Mouse (Mus musculus) spleen, adult 2 months (tissue): ENCODE measurements around the gene Snx22. TPM values are rescaled to one million over a fixed set of nuclear protein-coding genes. Genes with fewer than 3 reads are reported as not detected.

Experiments
- DNase-seq, 2 experiments: peaks; one replicate each; pipeline versions ENCODE4 v3.0.0 to v3.0.0-alpha.2; 2012 to 2021; ENCODE audit warnings: low spot score in 2 of 2, low read depth in 1 of 2
- H3K27ac ChIP-seq: fragments of 200-500 bp; 2 replicates; pipeline ENCODE4 v1.5.1; 2012; ENCODE audit warnings: low read length, inconsistent platforms; ENCODE audit not compliant: insufficient read depth
- H3K27me3 ChIP-seq: fragments of 200-500 bp; 2 replicates; pipeline ENCODE4 v1.6.1; 2012; ENCODE audit warnings: mild to moderate bottlenecking, moderate library complexity, low read length, inconsistent platforms; ENCODE audit not compliant: control insufficient read depth, insufficient read depth
- H3K36me3 ChIP-seq: fragments of 200-500 bp; 2 replicates; pipeline ENCODE4 v1.6.1; 2012; ENCODE audit warnings: mild to moderate bottlenecking, low read length, inconsistent platforms; ENCODE audit not compliant: control insufficient read depth, insufficient read depth
- H3K4me1 ChIP-seq: fragments of 200-500 bp; 2 replicates; pipeline ENCODE4 v1.6.1; 2011; ENCODE audit warnings: inconsistent platforms; ENCODE audit not compliant: control insufficient read depth, insufficient read depth, insufficient read length
- H3K4me3 ChIP-seq: fragments of 200-500 bp; 2 replicates; pipeline ENCODE4 v1.5.1; 2011; ENCODE audit warnings: mild to moderate bottlenecking, inconsistent platforms; ENCODE audit not compliant: insufficient read depth, insufficient read length; ENCODE audit errors: extremely low read depth
- CTCF ChIP-seq: fragments of 200-500 bp; IDR thresholded peaks from 2 replicates; pipeline ENCODE4 v1.5.1; 2011; ENCODE audit warnings: mild to moderate bottlenecking, inconsistent platforms; ENCODE audit not compliant: insufficient read depth, insufficient read length, insufficient replicate concordance; ENCODE audit errors: extremely low read depth
- POLR2A ChIP-seq: fragments of 200-500 bp; IDR thresholded peaks from 2 replicates; pipeline ENCODE4 v1.6.1; 2011; ENCODE audit warnings: low read depth, low read length, inconsistent platforms
- polyA plus RNA-seq: library from polyadenylated mRNA; depleted of rRNA; stranded (reverse); fragments of >200 nt; gene quantifications from 2 replicates; pipeline ENCODE4 v1.2.3, GENCODE M21; 2012; rRNA removed

Gene Snx22
- polyA plus RNA-seq, 1 experiment: 18.7 TPM

GRCm38 (mm10) chr9:66020601-66021000 is 48.9 kb downstream of the Snx22 start:
- H3K4me3 ChIP-seq: no peak overlapping the region
- no peak overlapping the region for H3K27ac ChIP-seq
- DNase-seq: no peak
- no peak for TF ChIP-seq CTCF
- TF ChIP-seq POLR2A: no peak
- no peaks in the 10 kb centered on the region; the same call in 1 of the 2 replicates for H3K4me1 ChIP-seq
- H3K27me3 ChIP-seq: no peaks in the 10 kb centered on the region
- H3K36me3 ChIP-seq: peaks cover 8% of the 10 kb centered on the region

Other genes with a start within 250 kb of the Snx22 start
- 3.5 and 3.8 TPM in 2 replicates for gene Zfp609, start 242.2 kb downstream of the Snx22 start, polyA plus RNA-seq
- 2.4 and 4.8 TPM in 2 replicates for gene Pclaf, start 179.5 kb downstream of the Snx22 start, polyA plus RNA-seq
- gene Trip4, start 160.9 kb downstream of the Snx22 start, polyA plus RNA-seq: 3.0 and 4.2 TPM in 2 replicates
- gene Csnk1g1, start 160.8 kb downstream of the Snx22 start, polyA plus RNA-seq: 4.8 TPM in 2 replicates
- 99.8 and 117 TPM in 2 replicates for gene Ppib, start 9.5 kb downstream of the Snx22 start, polyA plus RNA-seq
- 33.2 and 33.6 TPM in 2 replicates for gene Snx1, start 56.9 kb upstream of the Snx22 start, polyA plus RNA-seq
- gene Ciao2a, start 56.9 kb upstream of the Snx22 start, polyA plus RNA-seq: 6.9 and 7.4 TPM in 2 replicates
- 7.3 and 11.9 TPM in 2 replicates for gene Dapk2, start 88.5 kb upstream of the Snx22 start, polyA plus RNA-seq